Comparison of ENCODE assay signal across 10 mouse cellular contexts in genomic region chr16:36111486-36111885, GRCm38 (mm10). TPM values are rescaled to one million over a fixed set of nuclear protein-coding genes. Genes with fewer than 3 reads are reported as not detected.
"Had no signal": no experiment of that assay in that cellular context is flagged by ENCODE, and none has a peak within 500 bp of the region (broad histone marks: within the 10 kb centered on the region; RNA-seq: fewer than 3 reads in every experiment).

No protein-coding gene starts in this region.

RNA-seq across cellular contexts. Expression of gene Csta1, which starts 19.6 kb away (rescaled TPM):
- polyA plus RNA-seq: macrophage; midbrain, embryonic 13.5 days; midbrain, embryonic 15.5 days; midbrain, postnatal 0 days; spleen, adult 2 months; testis, adult 2 months; thymus, adult 2 months had no signal

RNA-seq across cellular contexts. Expression of gene Stfa2l1, which starts 45.1 kb away (rescaled TPM):
- polyA plus RNA-seq: midbrain, embryonic 11.5 days; midbrain, embryonic 15.5 days; neural tube, embryonic 14.5 days; thymus, adult 2 months; urinary bladder, adult 2 months had no signal
